Mouse (Mus musculus) cortical plate, adult 2 months (tissue): ENCODE data around the gene Ripor3.

Source experiments
- CTCF ChIP-seq: fragments of 200-500 bp; IDR thresholded peaks from 2 replicates; pipeline ENCODE4 v1.5.1; 2011; ENCODE audit warnings: mild to moderate bottlenecking, control low read depth, low read length; ENCODE audit not compliant: insufficient read depth; ENCODE audit errors: extremely low read depth
- POLR2A ChIP-seq: fragments of 200-500 bp; IDR thresholded peaks from 2 replicates; pipeline ENCODE4 v1.6.1; 2011; ENCODE audit warnings: mild to moderate bottlenecking, low read length, control low read depth; ENCODE audit not compliant: insufficient read depth; ENCODE audit errors: extremely low read depth

GRCm38 (mm10) chr2:168008132-168008531, 2.3 kb downstream of the Ripor3 start:
- TF ChIP-seq POLR2A, result no peak
- TF ChIP-seq CTCF, result no peak
